Mouse (Mus musculus): ENCODE measurements at regions not wholly inside any gene's neighbourhood (a gene's known extent, or its start where the extent isn't known, plus 50 kb on each side); places are given as distances from the start of the nearest gene placed in this dataset.

DNA sequence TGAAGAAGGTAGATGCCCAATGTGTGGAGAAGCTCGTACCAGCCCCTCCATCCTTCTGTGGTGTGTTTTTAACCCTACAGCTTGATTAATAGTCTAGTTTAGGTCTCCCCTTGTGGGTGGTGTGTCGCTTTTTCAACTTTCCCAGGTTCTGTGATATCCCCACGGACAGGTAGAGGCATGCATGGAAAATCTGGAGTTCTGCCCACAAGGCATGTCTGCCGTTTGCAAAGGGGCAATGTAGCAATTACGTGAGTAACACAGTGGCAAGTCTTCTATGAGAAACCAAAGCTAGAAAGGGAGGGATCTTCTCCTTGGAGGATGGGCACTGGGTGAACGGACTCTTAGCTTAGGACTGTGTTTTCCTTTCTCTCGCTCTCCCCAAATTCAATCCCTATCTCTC lies 153.2 kb upstream of the Frmd6 start:
- DNase-seq (ENCODE audit: low read depth): no peak

DNA sequence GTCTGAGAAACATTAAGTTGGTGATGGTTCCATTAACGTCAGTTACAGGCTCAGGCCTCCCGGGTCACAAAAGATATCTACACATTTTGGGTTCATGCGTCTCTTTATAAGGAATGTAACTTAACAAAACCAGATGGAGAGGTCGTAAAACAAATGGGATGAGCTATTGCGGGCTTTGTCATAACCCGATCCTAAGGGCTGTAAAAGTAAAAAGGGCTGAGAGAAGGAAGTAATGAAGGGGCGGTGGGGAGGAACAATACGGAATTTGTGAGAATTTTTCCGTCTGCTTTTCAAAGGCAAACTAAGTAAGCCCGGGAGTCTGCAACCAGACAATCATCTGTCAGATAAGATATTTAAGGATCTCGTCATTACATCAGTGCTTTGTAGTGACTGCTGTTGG lies 152.1 kb upstream of the Frmd6 start:
- no peak for DNase-seq (ENCODE audit: low read depth)

DNA sequence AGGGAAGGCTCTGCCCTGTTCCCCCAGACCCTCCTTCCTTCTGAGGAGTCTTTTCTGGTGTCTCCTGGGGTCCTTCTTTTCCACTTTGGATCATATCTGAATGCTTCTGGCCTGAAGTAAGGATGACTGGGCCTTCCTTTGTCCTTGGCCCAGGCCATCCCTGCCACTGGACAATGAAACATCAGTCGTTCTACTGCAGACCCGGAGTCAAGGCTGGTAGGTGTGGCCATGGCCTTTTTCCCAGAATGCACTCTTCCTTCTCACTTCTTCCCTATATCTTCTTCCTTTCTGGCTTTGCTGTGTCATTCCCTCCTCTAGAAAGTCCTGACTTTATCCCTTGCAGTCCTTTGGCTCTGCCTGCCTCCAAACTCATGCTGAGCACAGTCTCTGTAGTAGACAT lies 151.2 kb upstream of the Frmd6 start:
- DNase-seq (ENCODE audit: low read depth): no peak

GRCm38 (mm10) chr12:70675846-70676245 lies 149.5 kb upstream of the Frmd6 start:
- no peak for DNase-seq (ENCODE audit: low read depth)

- DNase-seq (ENCODE audit: low read depth): no peak
These were observed 145.5 kb upstream of the Frmd6 start for GRCm38 (mm10) chr12:70679701-70680425.

- no peak for DNase-seq (ENCODE audit: low read depth)
These were observed 143.8 kb upstream of the Frmd6 start for GRCm38 (mm10) chr12:70681407-70681990.

GRCm38 (mm10) chr12:70684354-70684753 lies 141.0 kb upstream of the Frmd6 start:
- no peak for DNase-seq (ENCODE audit: low read depth)

DNA sequence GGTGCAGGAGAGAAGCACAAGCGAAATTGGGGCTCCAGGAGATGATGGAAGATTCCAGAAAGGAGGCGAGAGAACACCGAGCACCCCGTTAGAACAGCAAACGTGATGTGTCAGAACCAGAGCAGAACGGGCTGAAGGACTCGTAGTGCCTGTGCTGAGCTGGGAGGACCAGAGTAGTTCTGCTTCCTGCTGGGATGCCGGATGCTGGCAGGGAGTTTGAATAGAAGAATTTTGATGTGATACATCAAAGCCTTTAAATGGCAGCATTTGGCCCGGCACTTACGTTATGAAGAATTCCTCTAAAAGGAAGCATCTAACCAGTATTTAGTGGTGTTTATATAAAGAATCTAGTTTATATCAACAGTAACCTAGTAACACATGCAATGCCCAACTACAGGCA lies 139.9 kb upstream of the Frmd6 start:
- DNase-seq (ENCODE audit: low read depth): no peak

DNA sequence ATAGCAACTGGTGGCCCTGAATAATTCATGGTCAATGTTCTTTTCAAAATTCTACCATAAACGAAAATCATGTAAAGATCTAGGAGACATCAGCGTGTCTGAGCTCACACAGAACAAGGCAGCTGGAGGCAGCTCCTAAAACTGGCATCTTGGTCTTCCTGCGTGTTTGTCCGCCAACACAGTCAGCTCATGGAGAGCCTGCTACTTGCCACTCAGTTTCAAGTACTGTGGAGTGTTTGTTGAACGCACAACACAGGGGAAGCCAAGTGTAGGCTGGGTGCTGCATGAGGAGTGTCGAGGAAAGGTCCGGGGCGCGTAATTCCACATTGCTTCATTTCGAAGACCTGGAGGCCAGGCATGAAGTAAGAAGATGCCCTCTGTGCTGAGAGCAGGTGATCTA lies 139.0 kb upstream of the Frmd6 start:
- DNase-seq (ENCODE audit: low read depth): no peak

DNA sequence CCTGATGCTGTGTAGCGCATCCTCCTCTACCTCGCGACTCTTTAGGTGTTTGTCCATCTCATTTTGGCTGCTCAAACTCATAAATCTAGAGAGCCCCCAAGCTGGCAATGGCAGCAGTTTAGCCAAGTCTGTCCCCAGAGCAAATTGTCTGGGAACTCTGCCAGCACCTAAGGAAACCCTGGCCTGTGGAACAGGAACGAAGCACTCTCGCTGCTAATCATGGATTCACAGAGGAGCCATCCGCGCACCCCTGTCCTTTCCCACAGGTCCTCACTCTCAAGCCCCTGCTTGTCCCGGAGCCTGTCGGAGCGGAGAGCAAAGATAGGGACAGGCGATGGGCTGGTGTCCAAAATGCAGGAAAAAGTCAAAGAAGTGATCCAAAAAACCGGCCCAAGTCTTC lies 138.3 kb upstream of the Frmd6 start:
- DNase-seq (ENCODE audit: low read depth): no peak

GRCm38 (mm10) chr12:70695162-70695561 lies 130.2 kb upstream of the Frmd6 start:
- DNase-seq (ENCODE audit: low read depth): peak; percentile 82

DNA sequence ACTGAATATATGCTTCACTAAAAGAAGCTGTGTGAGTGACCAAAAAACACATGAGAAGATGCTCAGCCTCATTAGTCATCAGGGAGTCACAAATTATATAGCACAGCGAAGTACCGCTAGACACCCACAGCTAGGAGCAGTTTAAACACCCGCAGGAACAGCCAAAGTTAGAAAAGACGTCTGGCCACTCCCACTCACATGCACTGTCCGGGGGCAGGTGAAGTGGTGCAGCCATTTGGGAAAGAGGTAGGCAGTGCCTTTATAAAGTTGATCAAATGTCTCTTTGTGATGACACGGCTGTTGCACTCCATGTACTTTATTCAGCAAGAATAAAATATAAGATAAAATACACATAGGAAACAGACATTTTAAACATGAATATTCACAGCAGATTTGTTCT lies 129.1 kb upstream of the Frmd6 start:
- DNase-seq (ENCODE audit: low read depth): no peak

- DNase-seq (ENCODE audit: low read depth): no peak
These were observed 126.8 kb upstream of the Frmd6 start for GRCm38 (mm10) chr12:70698466-70698865.

DNA sequence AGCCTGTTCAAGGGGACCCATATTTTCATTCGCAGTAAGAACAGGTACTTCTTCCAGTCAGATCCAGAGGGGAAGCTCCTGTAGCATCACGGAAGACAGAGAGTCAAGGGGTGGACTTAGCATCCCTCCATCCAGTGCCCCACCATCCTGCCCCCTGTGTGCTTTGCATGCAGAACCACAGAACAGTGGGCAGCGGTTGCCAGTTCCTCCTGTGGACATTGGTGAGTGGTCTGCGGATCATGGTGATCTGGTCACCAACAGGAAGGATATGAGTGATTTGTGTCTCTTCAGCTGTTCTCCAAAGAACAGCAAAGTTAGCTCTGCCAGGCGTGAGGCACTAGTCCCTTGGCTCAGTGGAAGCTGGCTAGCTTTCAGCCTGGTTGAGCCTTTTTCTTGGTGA lies 122.8 kb upstream of the Frmd6 start:
- peak; percentile 49 for DNase-seq (ENCODE audit: low read depth)

- peak; percentile 28 for DNase-seq (ENCODE audit: low read depth)
These were observed 118.3 kb upstream of the Frmd6 start for GRCm38 (mm10) chr12:70706806-70707628.

GRCm38 (mm10) chr12:70707629-70708289 lies 117.6 kb upstream of the Frmd6 start:
- peak; percentile 72 for DNase-seq (ENCODE audit: low read depth)

GRCm38 (mm10) chr12:70708290-70708668 lies 117.0 kb upstream of the Frmd6 start:
- no peak for DNase-seq (ENCODE audit: low read depth)

GRCm38 (mm10) chr12:70710311-70710710 lies 115.0 kb upstream of the Frmd6 start:
- no peak for DNase-seq (ENCODE audit: low read depth)

- peak; percentile 10 for DNase-seq (ENCODE audit: low read depth)
These were observed 114.3 kb upstream of the Frmd6 start for GRCm38 (mm10) chr12:70711030-70711429.

GRCm38 (mm10) chr12:70712322-70713024 lies 112.8 kb upstream of the Frmd6 start:
- no peak for DNase-seq (ENCODE audit: low read depth)

GRCm38 (mm10) chr12:70713499-70714280 lies 111.6 kb upstream of the Frmd6 start:
- DNase-seq (ENCODE audit: low read depth): peak; percentile 64
